Mouse (Mus musculus): ENCODE measurements around the gene Efhd1.
A peak's percentile ranks its signal among the peaks of the same experiment; 100 is the strongest.

Gene Efhd1

GRCm38 (mm10) chr1:87270641-87271467 lies 6.7 kb downstream of the Efhd1 start:
- DNase-seq, result no peak

GRCm38 (mm10) chr1:87271596-87271995 lies 7.4 kb downstream of the Efhd1 start:
- no peak for DNase-seq

GRCm38 (mm10) chr1:87272462-87272861 lies 8.3 kb downstream of the Efhd1 start:
- DNase-seq, result no peak

- DNase-seq, result peak; percentile 51 to 53
These were observed 9.4 kb downstream of the Efhd1 start for GRCm38 (mm10) chr1:87273514-87273942.

- DNase-seq, result no peak
These were observed 10.0 kb downstream of the Efhd1 start for GRCm38 (mm10) chr1:87274134-87274533.

GRCm38 (mm10) chr1:87275151-87275550 lies 11.0 kb downstream of the Efhd1 start:
- DNase-seq, result no peak

GRCm38 (mm10) chr1:87276056-87276455 lies 11.9 kb downstream of the Efhd1 start:
- no peak for DNase-seq

GRCm38 (mm10) chr1:87280281-87280680 lies 16.1 kb downstream of the Efhd1 start:
- no peak for DNase-seq

- no peak for DNase-seq
These were observed 17.6 kb downstream of the Efhd1 start for GRCm38 (mm10) chr1:87281599-87282412.

GRCm38 (mm10) chr1:87282413-87282788 lies 18.2 kb downstream of the Efhd1 start:
- DNase-seq, result no peak

- DNase-seq, result no peak
These were observed 19.3 kb downstream of the Efhd1 start for GRCm38 (mm10) chr1:87283410-87283960.

- DNase-seq, result no peak
These were observed 22.9 kb downstream of the Efhd1 start for GRCm38 (mm10) chr1:87287105-87287504.

GRCm38 (mm10) chr1:87291416-87291815 lies 27.3 kb downstream of the Efhd1 start:
- DNase-seq, result no peak

- DNase-seq, result peak; percentile 27 to 31
These were observed 28.4 kb downstream of the Efhd1 start for GRCm38 (mm10) chr1:87292420-87293190.

GRCm38 (mm10) chr1:87294063-87294710 lies 30.0 kb downstream of the Efhd1 start:
- DNase-seq, result no peak

GRCm38 (mm10) chr1:87294951-87295350 lies 30.8 kb downstream of the Efhd1 start:
- no peak for DNase-seq

- no peak for DNase-seq
These were observed 33.3 kb downstream of the Efhd1 start for GRCm38 (mm10) chr1:87297346-87297925.

GRCm38 (mm10) chr1:87300360-87301286 lies 36.5 kb downstream of the Efhd1 start:
- no peak for DNase-seq

GRCm38 (mm10) chr1:87301971-87302370 lies 37.8 kb downstream of the Efhd1 start:
- DNase-seq, result peak; percentile 45 to 61

GRCm38 (mm10) chr1:87308952-87309351 lies 44.8 kb downstream of the Efhd1 start:
- no peak for DNase-seq

GRCm38 (mm10) chr1:87309621-87310020 lies 45.5 kb downstream of the Efhd1 start:
- no peak for DNase-seq

Measured in cerebellum, postnatal 36 days (tissue).